Mouse (Mus musculus): ENCODE data around the gene Clic1.

Clic1 gene

GRCm38 (mm10) chr17:35085208-35085865 is 35.6 kb downstream of the Clic1 start, which contains the start of gene Ly6g6f:
Ly6g6f (minus strand) TSS chr17:35085610.
- in situ Hi-C loops (cut with MseI, MboI), result no loop called here

GRCm38 (mm10) chr17:35088151-35088550 is 38.4 kb downstream of the Clic1 start:
- in situ Hi-C loops (cut with MseI, MboI), result no loop called here

- in situ Hi-C loops (cut with MseI, MboI), result no loop called here
These were observed 39.3 kb downstream of the Clic1 start, which contains the start of gene Abhd16a for GRCm38 (mm10) chr17:35088825-35089644. Abhd16a (plus strand) TSS chr17:35089263.

- in situ Hi-C loops (cut with MseI, MboI), result no loop called here
These were observed 40.6 kb downstream of the Clic1 start for GRCm38 (mm10) chr17:35090166-35090932.

GRCm38 (mm10) chr17:35092403-35093198 is 42.8 kb downstream of the Clic1 start:
- in situ Hi-C loops (cut with MseI, MboI), result no loop called here

GRCm38 (mm10) chr17:35094475-35095365 is 45.0 kb downstream of the Clic1 start:
- in situ Hi-C loops (cut with MseI, MboI), result no loop called here

- in situ Hi-C loops (cut with MseI, MboI), result no loop called here
These were observed 46.8 kb downstream of the Clic1 start for GRCm38 (mm10) chr17:35096597-35096996.

GRCm38 (mm10) chr17:35097164-35097655 is 47.4 kb downstream of the Clic1 start:
- in situ Hi-C loops (cut with MseI, MboI), result no loop called here

- in situ Hi-C loops (cut with MseI, MboI), result loop anchor here in 1 of 2 experiments (25.0 kb wide), 1 partner anchor 88 kb away; the partner anchor contains the start of genes Vars and Vwa7
These were observed 50.5 kb downstream of the Clic1 start for GRCm38 (mm10) chr17:35100196-35100765.

GRCm38 (mm10) chr17:35101161-35101560 is 51.4 kb downstream of the Clic1 start:
- in situ Hi-C loops (cut with MseI, MboI), result loop anchor here in 1 of 2 experiments (25.0 kb wide), 1 partner anchor 89 kb away; the partner anchor contains the start of genes Vars and Vwa7

GRCm38 (mm10) chr17:35102299-35102698 is 52.5 kb downstream of the Clic1 start:
- in situ Hi-C loops (cut with MseI, MboI), result loop anchor here in 1 of 2 experiments (25.0 kb wide), 1 partner anchor 90 kb away; the partner anchor contains the start of genes Vars and Vwa7

- in situ Hi-C loops (cut with MseI, MboI), result loop anchor here in 1 of 2 experiments (25.0 kb wide), 1 partner anchor 91 kb away; the partner anchor contains the start of genes Vars and Vwa7
These were observed 53.5 kb downstream of the Clic1 start for GRCm38 (mm10) chr17:35103221-35103690.

GRCm38 (mm10) chr17:35104079-35104478 is 54.3 kb downstream of the Clic1 start:
- in situ Hi-C loops (cut with MseI, MboI), result loop anchor here in 1 of 2 experiments (25.0 kb wide), 1 partner anchor 92 kb away; the partner anchor contains the start of genes Vars and Vwa7

- in situ Hi-C loops (cut with MseI, MboI), result loop anchor here (5.0 to 25.0 kb wide), 2 partner anchors 82 to 92 kb away; partner anchors contain the start of genes Vars (in 1 of the 2) and Vwa7 (in 1 of the 2)
These were observed 55.0 kb downstream of the Clic1 start for GRCm38 (mm10) chr17:35104754-35105153.

GRCm38 (mm10) chr17:35105740-35106389 is 56.1 kb downstream of the Clic1 start:
- in situ Hi-C loops (cut with MseI, MboI), result loop anchor here (5.0 to 25.0 kb wide), 2 partner anchors 84 to 94 kb away; partner anchors contain the start of genes Vars (in 1 of the 2) and Vwa7 (in 1 of the 2)

GRCm38 (mm10) chr17:35106522-35106921 is 56.8 kb downstream of the Clic1 start:
- in situ Hi-C loops (cut with MseI, MboI), result loop anchor here (5.0 to 25.0 kb wide), 2 partner anchors 84 to 94 kb away; partner anchors contain the start of genes Vars (in 1 of the 2) and Vwa7 (in 1 of the 2)

GRCm38 (mm10) chr17:35108097-35108496 is 58.3 kb downstream of the Clic1 start, which contains the start of gene Ly6g5c:
Ly6g5c (plus strand) TSS chr17:35108279.
- in situ Hi-C loops (cut with MseI, MboI), result loop anchor here (5.0 to 25.0 kb wide), 2 partner anchors 86 to 96 kb away; partner anchors contain the start of genes Vars (in 1 of the 2) and Vwa7 (in 1 of the 2)
